Mouse (Mus musculus) heart, postnatal 36 days (tissue): Measurements from ENCODE around the gene Atp2b2. TPM values are rescaled to one million over a fixed set of nuclear protein-coding genes. Genes with fewer than 3 reads are reported as not detected.

ENCODE experiments used
- DNase-seq, 2 experiments: peaks; one replicate each; pipeline ENCODE4 v3.0.0; 2021 to 2022
- intact Hi-C: fragments of 180-260 bp; cut with DNase I; formaldehyde crosslinking; loops from one replicate; pipeline ENCODE4 v1.15.1; 2025
- total RNA-seq, 2 experiments: library from RNA; stranded (reverse); gene quantifications; 2 replicates each; pipeline ENCODE4 v1.2.3; 2021

Atp2b2 gene
- total RNA-seq, 2 experiments from 2014 or later: 0.73 to 0.75 TPM

- DNase-seq: no peak
- intact Hi-C loops: no loop called here
These were observed 84.4 kb downstream of the Atp2b2 start for GRCm38 (mm10) chr6:113958003-113958402.

GRCm38 (mm10) chr6:113957232-113957940 is 85.0 kb downstream of the Atp2b2 start:
- intact Hi-C loops: no loop called here
- no peak for DNase-seq

DNA sequence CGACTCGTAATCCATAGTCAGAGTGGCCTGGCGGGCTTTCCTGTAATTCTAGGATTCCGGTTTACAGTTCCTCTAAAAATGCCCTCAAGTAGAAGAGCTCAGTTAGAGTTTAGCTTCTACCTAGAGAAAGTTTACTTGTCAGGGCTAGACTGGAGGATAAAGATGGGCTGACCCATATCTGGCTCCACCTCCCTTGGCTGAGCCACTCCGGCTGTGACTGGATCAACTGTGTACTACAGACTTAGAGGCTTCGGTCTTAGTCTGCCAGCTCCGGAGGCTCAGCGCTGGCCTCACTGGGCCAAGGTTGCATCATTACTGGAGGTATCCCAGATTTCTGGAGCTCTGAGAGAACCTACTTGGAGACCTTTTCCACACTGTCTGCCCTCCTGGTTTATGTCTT is 94.9 kb downstream of the Atp2b2 start:
- intact Hi-C loops: no loop called here
- no peak for DNase-seq

DNA sequence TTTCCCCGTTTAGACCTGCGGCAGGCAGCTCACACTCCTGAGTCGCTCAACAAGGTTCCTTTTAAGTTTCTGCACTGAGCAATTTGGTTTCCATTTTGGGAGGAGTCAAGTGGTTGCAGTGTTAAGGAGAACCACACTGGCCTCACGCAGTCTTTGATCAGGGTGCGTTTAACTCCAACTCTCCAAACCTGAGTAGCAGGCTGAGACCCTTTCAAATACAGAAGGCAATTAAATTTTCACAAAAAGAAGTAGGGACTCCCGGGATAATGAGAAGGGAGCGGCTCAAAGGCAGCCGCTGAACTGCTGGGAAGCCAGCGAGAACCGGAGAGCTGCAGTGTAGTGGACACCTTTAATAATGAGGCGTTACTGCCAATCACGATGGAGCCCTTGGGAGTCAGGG is 100.1 kb downstream of the Atp2b2 start:
- intact Hi-C loops: no loop called here

GRCm38 (mm10) chr6:113941324-113941723 is 101.1 kb downstream of the Atp2b2 start:
- intact Hi-C loops: no loop called here

More for the DNA sequence above, 100.1 kb downstream of the Atp2b2 start:
- DNase-seq: no peak

DNA sequence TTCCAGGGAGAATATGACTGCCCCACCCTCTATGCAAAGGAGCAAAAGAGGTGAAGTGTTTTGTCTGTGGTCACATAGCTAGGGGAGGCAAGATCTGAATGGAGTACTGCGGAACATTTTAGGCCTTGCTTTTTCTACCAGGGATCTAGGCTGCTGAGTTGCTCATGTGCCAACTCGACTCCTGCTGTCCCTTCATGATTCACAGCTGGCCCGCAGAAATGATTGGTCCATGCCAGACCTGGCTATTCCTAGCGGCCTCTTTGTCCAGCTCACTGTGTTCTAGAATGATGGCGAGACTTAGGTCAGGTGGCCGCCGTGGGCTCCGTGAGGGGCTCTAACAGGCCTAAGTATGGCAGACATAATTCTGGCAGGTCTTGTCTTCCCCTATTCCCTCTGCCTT is 103.0 kb downstream of the Atp2b2 start:
- intact Hi-C loops: no loop called here
- DNase-seq: no peak

More at GRCm38 (mm10) chr6:113941324-113941723, 101.1 kb downstream of the Atp2b2 start:
- DNase-seq: no peak

- DNase-seq: no peak
- intact Hi-C loops: no loop called here
These were observed 105.5 kb downstream of the Atp2b2 start for GRCm38 (mm10) chr6:113936811-113937508.

GRCm38 (mm10) chr6:113936111-113936510 is 106.3 kb downstream of the Atp2b2 start:
- intact Hi-C loops: no loop called here
- no peak for DNase-seq

DNA sequence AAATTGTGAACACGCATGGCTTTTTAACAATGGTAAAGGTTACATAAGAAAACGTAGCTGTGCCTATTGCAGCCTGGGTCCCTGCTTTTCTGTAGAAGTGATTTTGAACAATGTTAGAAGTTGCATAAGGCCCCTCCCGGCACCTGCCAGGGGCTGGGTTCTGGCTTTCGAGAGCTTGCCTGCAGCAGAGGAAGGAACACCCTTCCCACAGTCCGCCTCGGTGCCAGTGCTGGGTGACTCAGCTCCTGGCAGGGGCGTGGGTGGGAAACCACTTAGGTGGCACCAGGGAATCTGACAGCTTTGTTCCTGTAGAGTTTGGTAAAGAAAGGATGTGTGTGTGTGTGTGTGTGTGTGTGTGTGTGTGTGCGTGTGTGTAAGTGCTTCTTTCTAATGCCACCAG is 107.7 kb downstream of the Atp2b2 start:
- intact Hi-C loops: no loop called here
- DNase-seq: no peak

DNA sequence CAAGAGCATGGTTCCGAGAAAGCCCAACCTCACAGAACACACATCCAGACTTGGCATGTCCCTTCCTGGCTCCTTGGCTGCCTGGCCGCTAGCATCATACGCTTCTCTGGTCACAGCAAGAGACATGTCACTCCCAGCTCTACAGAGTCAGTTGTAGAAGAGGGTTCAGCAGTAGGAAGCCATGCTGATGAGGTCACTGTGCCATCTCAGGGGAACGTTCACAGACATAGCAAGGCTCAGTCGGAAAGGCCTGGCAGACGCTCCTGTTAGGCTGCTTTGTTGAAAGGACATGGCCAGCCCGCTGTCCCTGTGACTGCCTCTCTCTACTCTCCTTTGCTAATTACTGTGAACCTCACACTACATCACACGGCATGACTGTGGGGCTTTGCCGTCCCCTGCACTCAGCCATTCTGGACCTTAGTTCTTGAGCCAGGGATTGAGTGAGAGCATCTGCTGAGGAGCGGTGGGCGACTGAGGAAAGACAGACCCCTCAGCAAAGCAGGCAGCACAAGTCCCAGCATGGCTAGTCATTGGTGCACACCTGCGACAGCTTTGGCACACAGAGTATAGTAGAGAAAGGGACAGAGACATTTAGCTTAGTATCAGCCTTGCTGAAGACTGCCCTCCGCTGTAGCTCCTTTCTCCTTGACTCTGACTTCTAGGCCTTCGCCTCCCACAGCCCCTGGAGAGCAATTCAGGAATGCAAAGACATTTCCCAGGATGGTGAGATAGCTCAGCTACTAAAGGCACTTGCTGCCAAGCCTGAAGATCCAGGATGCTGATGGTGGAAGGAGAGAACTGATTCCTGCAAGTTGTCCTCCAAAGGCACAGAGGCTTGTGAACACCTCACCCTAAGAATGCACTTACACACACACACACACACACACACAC is 108.9 kb downstream of the Atp2b2 start:
- intact Hi-C loops: no loop called here
- DNase-seq: no peak

DNA sequence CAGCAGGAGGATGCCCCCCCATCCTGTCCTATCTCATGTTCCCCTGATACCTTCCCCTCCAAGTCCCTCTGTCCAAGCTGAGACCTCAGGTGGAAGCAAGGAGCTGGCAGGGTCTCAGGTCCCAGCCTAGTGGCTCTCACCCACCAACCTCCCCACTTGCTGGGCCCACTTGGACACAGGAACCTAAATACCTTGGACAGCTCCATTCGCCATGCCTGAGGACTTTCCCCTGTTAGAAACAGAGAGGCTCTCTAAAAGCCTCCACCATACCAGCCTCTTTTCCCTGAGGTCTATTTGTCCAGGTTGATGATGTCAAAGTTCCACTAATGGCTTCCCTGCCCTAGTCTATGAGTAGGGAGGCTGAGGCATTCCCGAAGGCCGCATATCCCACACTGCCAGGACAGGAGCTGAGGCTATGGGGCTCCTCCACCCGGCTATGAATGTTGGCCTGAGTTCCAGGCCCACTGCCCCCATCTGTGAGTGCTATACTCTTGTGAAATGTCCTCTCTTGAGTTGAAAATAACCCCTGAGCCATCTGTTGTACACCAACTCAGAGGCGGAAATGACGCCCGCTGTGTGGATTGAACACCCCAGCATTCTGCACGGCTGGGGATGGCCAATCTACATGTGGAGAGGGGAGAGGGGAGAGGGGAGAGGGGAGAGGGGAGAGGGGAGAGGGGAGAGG is 113.1 kb downstream of the Atp2b2 start:
- intact Hi-C loops: no loop called here
- no peak for DNase-seq

DNA sequence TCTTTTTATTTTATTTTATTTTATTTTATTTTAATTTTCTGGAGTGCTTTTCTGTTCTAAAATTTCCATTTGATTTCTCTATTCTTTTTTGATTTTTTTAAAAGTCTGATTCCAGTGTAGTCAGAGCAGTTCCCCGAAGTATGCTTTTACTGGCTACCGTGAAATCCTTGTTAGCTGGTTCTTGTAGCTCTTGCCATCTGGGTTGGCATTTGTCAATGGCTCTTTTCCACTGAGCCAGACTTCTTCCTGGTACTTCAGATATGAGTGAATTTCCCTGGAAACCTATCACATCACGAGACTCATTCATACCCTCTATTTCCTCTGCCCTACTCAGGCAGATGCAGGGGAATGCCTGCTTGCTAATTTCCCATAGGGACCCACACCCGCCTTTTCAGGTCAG is 119.2 kb downstream of the Atp2b2 start:
- intact Hi-C loops: no loop called here
- DNase-seq: no peak

DNA sequence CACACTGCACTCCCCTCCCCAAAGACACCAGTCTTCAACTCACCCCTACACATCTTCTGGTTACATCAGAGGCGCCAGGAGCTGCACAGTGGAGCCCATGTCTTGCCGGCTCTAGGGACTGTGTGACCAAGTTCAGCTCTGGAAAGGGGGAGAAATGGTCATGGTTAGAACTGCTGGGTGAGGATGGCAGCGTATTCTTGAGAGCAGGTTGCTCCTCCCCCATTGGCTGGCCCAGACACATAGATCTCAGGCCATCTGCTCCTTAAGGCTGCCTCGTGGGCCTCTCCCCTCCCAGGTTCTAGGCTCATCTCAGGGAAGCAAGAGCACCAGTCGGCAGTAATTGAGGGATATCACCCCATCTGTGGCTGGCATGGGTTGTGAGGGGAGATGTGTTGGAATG is 121.9 kb downstream of the Atp2b2 start:
- no peak for DNase-seq

DNA sequence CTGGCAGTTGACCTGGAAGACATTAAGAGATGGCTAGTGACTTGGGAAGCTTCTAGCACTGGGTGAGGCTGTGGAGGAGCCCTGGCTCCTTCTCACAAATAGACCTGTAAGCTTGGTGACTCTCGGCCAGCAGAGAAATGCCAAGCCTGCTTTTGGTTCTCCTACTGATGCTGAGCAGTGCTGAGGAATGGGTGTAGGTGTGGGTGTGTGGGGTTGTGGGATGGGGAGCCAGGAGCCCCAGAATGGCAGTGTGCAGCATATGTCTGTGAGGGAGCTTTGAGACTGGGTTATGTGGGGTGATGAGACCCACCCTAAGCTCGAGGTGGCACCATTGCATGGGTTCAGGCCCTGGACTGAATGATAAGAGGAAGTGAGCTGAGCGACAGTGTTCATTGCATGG is 129.7 kb downstream of the Atp2b2 start:
- intact Hi-C loops: loop anchor here (5.0 kb wide), 1 partner anchor 160 kb away; no protein-coding TSS in a partner anchor
- no peak for DNase-seq

More for the DNA sequence above, 121.9 kb downstream of the Atp2b2 start:
- intact Hi-C loops: no loop called here

GRCm38 (mm10) chr6:113911094-113911493 is 131.3 kb downstream of the Atp2b2 start:
- no peak for DNase-seq
- intact Hi-C loops: loop anchor here (5.0 kb wide), 1 partner anchor 161 kb away; no protein-coding TSS in a partner anchor

GRCm38 (mm10) chr6:113910411-113911055 is 131.9 kb downstream of the Atp2b2 start:
- intact Hi-C loops: loop anchor here (5.0 kb wide), 1 partner anchor 162 kb away; no protein-coding TSS in a partner anchor
- DNase-seq: no peak

DNA sequence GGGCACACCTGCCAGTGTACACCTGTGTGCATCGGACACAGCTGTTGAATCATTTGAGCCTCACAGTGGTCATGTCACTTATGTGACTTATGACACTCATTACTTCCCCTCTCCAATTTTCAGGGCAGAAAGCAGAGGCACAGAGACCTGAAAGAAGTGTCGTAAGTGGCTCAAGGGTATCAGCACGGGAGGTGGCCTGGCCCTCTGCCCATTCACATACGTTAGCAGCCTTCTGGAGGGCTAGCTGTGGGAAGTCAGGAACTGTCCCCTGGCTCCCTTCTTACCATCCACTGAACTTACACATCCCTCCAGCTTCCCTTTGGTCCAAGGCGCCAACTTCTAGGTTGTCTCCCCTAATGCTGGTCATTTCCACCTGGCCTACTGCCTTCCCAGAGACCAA is 132.6 kb downstream of the Atp2b2 start:
- no peak for DNase-seq
- intact Hi-C loops: loop anchor here (5.0 kb wide), 2 partner anchors 148 to 162 kb away; no protein-coding TSS in a partner anchor

DNA sequence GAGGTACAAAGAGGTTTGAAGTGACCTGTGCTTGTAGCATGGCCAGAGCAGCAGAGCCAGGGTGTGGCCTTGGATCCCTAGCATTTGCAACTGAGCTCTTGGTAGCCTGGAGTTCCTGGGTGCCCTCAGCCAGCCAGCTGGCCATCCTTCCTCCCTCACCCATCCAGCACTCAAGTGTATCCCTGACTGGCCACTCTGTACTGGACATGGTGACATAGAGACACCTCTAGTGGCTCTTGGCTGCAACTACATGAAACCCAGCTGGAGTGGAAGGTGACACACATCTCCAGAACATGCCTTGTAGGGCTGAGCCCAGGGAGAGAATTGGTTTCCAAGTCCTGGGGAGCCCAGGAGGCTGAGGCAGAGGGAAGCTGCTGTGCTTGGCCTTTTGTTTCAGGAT is 134.3 kb downstream of the Atp2b2 start:
- intact Hi-C loops: loop anchor here (5.0 kb wide), 1 partner anchor 146 kb away; no protein-coding TSS in a partner anchor
- DNase-seq: no peak

DNA sequence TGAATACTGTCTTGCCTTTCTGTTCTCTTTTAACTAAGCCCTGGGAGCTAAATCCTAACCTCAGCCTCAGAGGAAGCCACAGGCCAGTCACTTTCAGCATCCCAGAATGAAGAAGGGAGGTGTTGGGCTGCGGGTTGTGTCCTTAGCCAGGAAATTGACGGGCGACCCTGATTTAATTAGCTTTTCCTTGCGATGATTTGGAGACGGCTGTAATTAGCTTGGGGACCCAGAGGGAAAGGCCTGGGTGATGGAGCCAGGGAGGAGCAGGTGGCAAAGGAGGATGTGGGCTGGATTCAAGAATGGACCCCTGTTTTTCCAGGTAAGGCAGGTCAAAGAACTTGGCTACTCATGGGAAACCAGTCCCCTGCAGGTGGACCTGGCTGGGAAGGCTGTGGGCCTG is 138.0 kb downstream of the Atp2b2 start:
- intact Hi-C loops: no loop called here
- no peak for DNase-seq

- no peak for DNase-seq
- intact Hi-C loops: no loop called here
These were observed 146.4 kb downstream of the Atp2b2 start for GRCm38 (mm10) chr6:113896023-113896422.
